Mouse (Mus musculus) erythroblast, embryonic 14.5 days (primary cell): ENCODE data around the gene Zfp219. TPM values are rescaled to one million over a fixed set of nuclear protein-coding genes. Genes with fewer than 3 reads are reported as not detected.

Experiments
- H3K27me3 ChIP-seq: 2 replicates; pipeline ENCODE4 v1.6.1; 2012; ENCODE audit warnings: inconsistent platforms; ENCODE audit not compliant: control insufficient read depth
- H3K36me3 ChIP-seq: 2 replicates; pipeline ENCODE4 v1.6.1; 2012; ENCODE audit warnings: mild to moderate bottlenecking, inconsistent platforms; ENCODE audit not compliant: control insufficient read depth
- H3K4me1 ChIP-seq: 2 replicates; pipeline ENCODE4 v1.6.1; 2012; ENCODE audit warnings: inconsistent platforms; ENCODE audit not compliant: control insufficient read depth
- H3K4me3 ChIP-seq: replicated peaks from 2 replicates; pipeline ENCODE3; 2012; ENCODE audit warnings: moderate library complexity, mild to moderate bottlenecking, inconsistent platforms
- H3K9me3 ChIP-seq: 2 replicates; pipeline ENCODE4 v1.6.1; 2012; ENCODE audit warnings: low read length, inconsistent platforms, mixed read lengths; ENCODE audit not compliant: control insufficient read depth
- GATA1 ChIP-seq: IDR thresholded peaks from 2 replicates; pipeline ENCODE4 v1.6.1; 2012; ENCODE audit warnings: low read length, inconsistent platforms, mixed read lengths
- TAL1 ChIP-seq: IDR thresholded peaks from 3 replicates; pipeline ENCODE4 v1.6.1; 2012; ENCODE audit warnings: low read length, inconsistent platforms, mixed read lengths
- polyA plus RNA-seq: library from polyadenylated mRNA; stranded (reverse); fragments of >175 nt; gene quantifications from 2 replicates; pipeline ENCODE4 v1.2.3, GENCODE M21; 2012

The Zfp219 gene
- polyA plus RNA-seq, 1 experiment: 2.0 TPM

- Histone ChIP-seq H3K4me3 (no peak overlapping the region), H3K4me1 (peaks cover 14% of the 10 kb centered on the region), H3K36me3 (peaks cover 70% of the 10 kb centered on the region), H3K27me3 (no peaks in the 10 kb centered on the region), H3K9me3 (no peaks in the 10 kb centered on the region)
- TF ChIP-seq TAL1 (no peak), GATA1 (no peak)
These were observed 14.3 kb downstream of the Zfp219 start for GRCm38 (mm10) chr14:52006241-52006640.

GRCm38 (mm10) chr14:52005616-52006015 is 14.9 kb downstream of the Zfp219 start:
- TF ChIP-seq GATA1 (no peak), TAL1 (no peak)
- H3K4me1 ChIP-seq: peaks cover 11% of the 10 kb centered on the region

GRCm38 (mm10) chr14:52005141-52005540 is 15.4 kb downstream of the Zfp219 start:
- H3K36me3 ChIP-seq: peaks cover 77% of the 10 kb centered on the region
- TF ChIP-seq GATA1 (no peak), TAL1 (no peak)

More at GRCm38 (mm10) chr14:52005616-52006015, 14.9 kb downstream of the Zfp219 start:
- Histone ChIP-seq H3K36me3 (peaks cover 73% of the 10 kb centered on the region), H3K4me3 (no peak overlapping the region), H3K27me3 (no peaks in the 10 kb centered on the region), H3K9me3 (no peaks in the 10 kb centered on the region)

GRCm38 (mm10) chr14:52003981-52004495 is 16.5 kb downstream of the Zfp219 start:
- H3K9me3 ChIP-seq: no peaks in the 10 kb centered on the region
- H3K4me1 ChIP-seq: peaks cover 5% of the 10 kb centered on the region
- peaks cover 79% of the 10 kb centered on the region for H3K36me3 ChIP-seq
- H3K27me3 ChIP-seq: no peaks in the 10 kb centered on the region
- TF ChIP-seq GATA1 (no peak), TAL1 (no peak)
- H3K4me3 ChIP-seq: no peak overlapping the region

More at GRCm38 (mm10) chr14:52005141-52005540, 15.4 kb downstream of the Zfp219 start:
- Histone ChIP-seq H3K4me3 (no peak overlapping the region), H3K4me1 (peaks cover 10% of the 10 kb centered on the region), H3K9me3 (no peaks in the 10 kb centered on the region), H3K27me3 (no peaks in the 10 kb centered on the region)

GRCm38 (mm10) chr14:51997483-51997882 is 23.1 kb downstream of the Zfp219 start:
- Histone ChIP-seq H3K36me3 (peaks cover 69% of the 10 kb centered on the region), H3K9me3 (no peaks in the 10 kb centered on the region), H3K4me1 (peaks cover 19% of the 10 kb centered on the region), H3K27me3 (no peaks in the 10 kb centered on the region), H3K4me3 (no peak overlapping the region)
- TF ChIP-seq GATA1 (no peak), TAL1 (no peak)

GRCm38 (mm10) chr14:51996866-51997265 is 23.7 kb downstream of the Zfp219 start:
- peaks cover 68% of the 10 kb centered on the region for H3K36me3 ChIP-seq
- TF ChIP-seq TAL1: no peak
- no peak for TF ChIP-seq GATA1
- no peak overlapping the region for H3K4me3 ChIP-seq
- peaks cover 19% of the 10 kb centered on the region for H3K4me1 ChIP-seq
- no peaks in the 10 kb centered on the region for H3K9me3 ChIP-seq
- no peaks in the 10 kb centered on the region for H3K27me3 ChIP-seq

- H3K4me1 ChIP-seq: peaks cover 19% of the 10 kb centered on the region
- TF ChIP-seq GATA1 (no peak), TAL1 (no peak)
- H3K4me3 ChIP-seq: no peak overlapping the region
- H3K9me3 ChIP-seq: no peaks in the 10 kb centered on the region
- peaks cover 73% of the 10 kb centered on the region for H3K36me3 ChIP-seq
- H3K27me3 ChIP-seq: no peaks in the 10 kb centered on the region
These were observed 24.2 kb downstream of the Zfp219 start for GRCm38 (mm10) chr14:51996231-51996841.

- Histone ChIP-seq H3K27me3 (no peaks in the 10 kb centered on the region), H3K4me3 (no peak overlapping the region), H3K9me3 (no peaks in the 10 kb centered on the region), H3K4me1 (peaks cover 19% of the 10 kb centered on the region), H3K36me3 (peaks cover 77% of the 10 kb centered on the region)
- no peak for TF ChIP-seq TAL1
- TF ChIP-seq GATA1: no peak
These were observed 25.2 kb downstream of the Zfp219 start for GRCm38 (mm10) chr14:51995219-51995871.

GRCm38 (mm10) chr14:51994453-51994852 is 26.1 kb downstream of the Zfp219 start:
- TF ChIP-seq TAL1 (no peak), GATA1 (no peak)
- H3K4me1 ChIP-seq: peaks cover 21% of the 10 kb centered on the region
- peaks cover 78% of the 10 kb centered on the region for H3K36me3 ChIP-seq

More at GRCm38 (mm10) chr14:51994453-51994852, 26.1 kb downstream of the Zfp219 start:
- no peaks in the 10 kb centered on the region for H3K27me3 ChIP-seq
- H3K9me3 ChIP-seq: no peaks in the 10 kb centered on the region
- H3K4me3 ChIP-seq: no peak overlapping the region
